In genomic region chr3:53284471-53285177, GRCm38 (mm10) we compare ENCODE assay signal across 14 mouse cellular contexts.
DNase-seq lines count a peak whose midpoint lies in the region; ATAC-seq lines count a peak whose summit lies in the region.
"Had no signal": no experiment of that assay in that cellular context is flagged by ENCODE, and none has a peak within 500 bp of the region (broad histone marks: within the 10 kb centered on the region; RNA-seq: fewer than 3 reads in every experiment).

No protein-coding gene starts in this region.

- 0 out of 2 replicates have a peak, but pooled peaks cover 3% of the 10 kb centered on the region for H3K9me3 ChIP-seq in lung, embryonic 16.5 days (ENCODE audit: control insufficient read depth, low read length)
- H3K9me3 ChIP-seq: limb, embryonic 15.5 days had no signal

- H3K4me2 ChIP-seq in lung, embryonic 16.5 days (ENCODE audit: low read depth, low read length): no peak overlapping the region
- H3K4me2 ChIP-seq: limb, embryonic 15.5 days; midbrain, embryonic 11.5 days had no signal

- DNase-seq in gastrocnemius, postnatal 14 days: peak; percentile 12
- DNase-seq in gastrocnemius, postnatal 36 days: no peak
- peak; percentile 48 for DNase-seq in 3T3-L1 (ENCODE audit: low read depth, low spot score)
- no peak for DNase-seq in embryo, embryonic 10.5 days (ENCODE audit: low spot score)
- DNase-seq in adrenal gland, adult 8-10 months: no peak
- no peak for DNase-seq in cerebellum, adult 18-20 months
- DNase-seq: adrenal gland, postnatal 36 days; cerebellum, postnatal 25 days; layer of hippocampus, adult 9-11 months had no signal

- no peaks in the 10 kb centered on the region for H3K27me3 ChIP-seq in lung, embryonic 16.5 days (ENCODE audit: control insufficient read depth, insufficient read depth, low read depth, low read length)
- H3K27me3 ChIP-seq: limb, embryonic 15.5 days; Patski had no signal

- H3K36me3 ChIP-seq in lung, embryonic 16.5 days (ENCODE audit: control insufficient read depth, insufficient read depth, low read length): no peaks in the 10 kb centered on the region
- H3K36me3 ChIP-seq: limb, embryonic 15.5 days had no signal

- H3K4me3 ChIP-seq in lung, embryonic 16.5 days (ENCODE audit: low read length): no peak overlapping the region
- H3K4me3 ChIP-seq: limb, embryonic 15.5 days had no signal

- H3K9ac ChIP-seq in lung, embryonic 16.5 days (ENCODE audit: low read length): no peak overlapping the region
- H3K9ac ChIP-seq: limb, embryonic 15.5 days had no signal

- intact Hi-C loops in gastrocnemius, postnatal 14 days (cut with DNase I; ENCODE audit: low total_unique reads): no loop called here
- intact Hi-C loops in gastrocnemius, postnatal 36 days (cut with DNase I): no loop called here

- H3K4me1 ChIP-seq in lung, embryonic 16.5 days (replicated peaks; ENCODE audit: control insufficient read depth, insufficient read depth, low read length): 0 out of 2 replicates have a peak, but pooled peaks cover 3% of the 10 kb centered on the region

- 62% methylated on average over 13 of the region's 13 CpGs for WGBS in lung, embryonic 16.5 days

- ATAC-seq in hematopoietic stem cell, adult 5-6 weeks (replicated peaks in 1 of 2; ENCODE audit: insufficient read depth in 1 of 2, low FRiP score in 2 of 2, low TSS enrichment in 1 of 2, low read depth in 1 of 2, poor library complexity in 2 of 2, severe bottlenecking in 2 of 2): peak; percentile 56 to 82
- ATAC-seq in lung, embryonic 16.5 days (ENCODE audit: low read depth): peak; percentile 43; the same call in 1 of the 2 replicates
- ATAC-seq: Patski had no signal

- H3K27ac ChIP-seq in lung, embryonic 16.5 days (ENCODE audit: low read length): peak overlapping the region; percentile 20; the same call in 1 of the 2 replicates
- H3K27ac ChIP-seq: limb, embryonic 15.5 days had no signal

Comparison
In these comparisons a context has a peak if more than half of its experiments do, and no peak if none do; other contexts are left out.
1. DNase-seq: peak in gastrocnemius, postnatal 14 days (single experiment) and 3T3-L1 (single experiment); none in gastrocnemius, postnatal 36 days (0 of 2), embryo, embryonic 10.5 days (single experiment), adrenal gland, adult 8-10 months (single experiment) and cerebellum, adult 18-20 months (0 of 2).